Mouse (Mus musculus) spleen, adult 2 months (tissue): Measurements from ENCODE around the gene Nmt1.

Experiments used
- CTCF ChIP-seq: fragments of 200-500 bp; IDR thresholded peaks from 2 replicates; pipeline ENCODE4 v1.5.1; 2011; ENCODE audit warnings: mild to moderate bottlenecking, inconsistent platforms; ENCODE audit not compliant: insufficient read depth, insufficient read length, insufficient replicate concordance; ENCODE audit errors: extremely low read depth
- POLR2A ChIP-seq: fragments of 200-500 bp; IDR thresholded peaks from 2 replicates; pipeline ENCODE4 v1.6.1; 2011; ENCODE audit warnings: low read depth, low read length, inconsistent platforms

DNA sequence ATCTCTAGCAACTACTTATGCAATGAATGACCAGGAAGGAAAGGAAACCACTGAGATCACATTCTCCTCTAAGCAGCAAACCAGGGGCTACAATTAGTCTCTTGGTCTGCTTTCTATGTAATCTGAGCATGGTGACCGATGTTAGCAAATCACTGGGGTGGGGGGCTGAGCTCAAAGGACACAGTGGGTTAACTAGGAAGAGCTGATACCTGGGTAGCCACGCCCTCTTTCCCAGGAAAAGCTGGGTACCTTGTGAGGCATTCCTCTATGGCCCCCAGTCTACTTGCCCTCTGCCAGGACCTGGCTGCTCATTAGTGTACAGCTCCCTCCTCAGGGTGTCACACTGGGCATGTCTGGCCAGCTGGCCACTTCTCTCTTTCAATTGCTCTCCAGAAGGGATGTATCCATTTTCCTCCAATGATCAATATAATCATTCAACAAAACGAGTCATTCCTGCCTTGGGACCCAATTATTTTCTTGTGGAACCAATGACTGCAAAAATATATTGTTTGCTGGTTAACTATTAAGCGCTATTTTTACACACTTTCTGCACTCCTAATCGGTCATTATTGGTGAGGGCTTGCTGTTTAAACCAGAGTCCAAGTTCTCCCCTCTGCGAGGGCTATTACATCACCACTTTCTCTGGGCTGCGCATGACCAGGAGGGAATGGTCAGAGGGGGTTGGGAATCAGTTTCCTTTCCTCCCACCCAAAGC, 21.5 kb upstream of the Nmt1 start:
- TF ChIP-seq POLR2A (no peak), CTCF (no peak)
